Mouse (Mus musculus) intestine, embryonic 16.5 days (tissue): ENCODE measurements around the gene Lrrc25. TPM values are rescaled to one million over a fixed set of nuclear protein-coding genes. Genes with fewer than 3 reads are reported as not detected.

Experiments used
- ATAC-seq: fragments of 200-750 bp; cut with Nextera tagmentation; 2 replicates; pipeline ENCODE4 v1.8.0; 2017; ENCODE audit warnings: moderate TSS enrichment, moderate library complexity
- H3K27ac ChIP-seq: fragments of 300-500 bp; sonication (generic); 2 replicates; pipeline ENCODE4 v1.5.1; 2014; ENCODE audit warnings: mild to moderate bottlenecking, low read length
- H3K27me3 ChIP-seq: fragments of 300-500 bp; sonication (generic); replicated peaks from 2 replicates; pipeline ENCODE4 v1.6.1; 2014; ENCODE audit warnings: low read length, control low read depth, mixed read lengths; ENCODE audit not compliant: control insufficient read depth, insufficient read depth
- H3K36me3 ChIP-seq: fragments of 300-500 bp; sonication (generic); 2 replicates; pipeline ENCODE4 v1.6.1; 2014; ENCODE audit warnings: low read length, control low read depth; ENCODE audit not compliant: control insufficient read depth, insufficient read depth
- H3K4me1 ChIP-seq: fragments of 300-500 bp; sonication (generic); 2 replicates; pipeline ENCODE4 v1.6.1; 2014; ENCODE audit warnings: low read length, control low read depth, mixed read lengths; ENCODE audit not compliant: control insufficient read depth, insufficient read depth
- H3K4me2 ChIP-seq: fragments of 300-500 bp; sonication (generic); 2 replicates; pipeline ENCODE4 v1.6.1; 2014; ENCODE audit warnings: low read depth, low read length, control low read depth
- H3K4me3 ChIP-seq: fragments of 300-500 bp; sonication (generic); 2 replicates; pipeline ENCODE4 v1.5.1; 2014; ENCODE audit warnings: mild to moderate bottlenecking, low read length
- H3K9ac ChIP-seq: fragments of 300-500 bp; sonication (generic); 2 replicates; pipeline ENCODE4 v1.6.1; 2014; ENCODE audit warnings: low read depth, low read length
- H3K9me3 ChIP-seq: fragments of 300-500 bp; sonication (generic); 2 replicates; pipeline ENCODE4 v1.6.1; 2016; ENCODE audit warnings: low read length, control low read depth; ENCODE audit not compliant: control insufficient read depth
- WGBS: fragments of 180-500 bp; shearing (Covaris S2); extraction: QIAGEN DNeasy Blood & Tissue Kit; methylation state at CpG from one replicate; pipeline ENCODE4 v1.1.7; 2014; 5-methylcytosine and 5-hydroxymethylcytosine counted together
- polyA plus RNA-seq: library from polyadenylated mRNA; unstranded; fragments of >200 nt; fragmentation: Nextera tagmentation; extraction: Ambion mirVana; gene quantifications from 2 replicates; pipeline ENCODE4 v1.2.1, GENCODE M21; 2015

The Lrrc25 gene
- polyA plus RNA-seq, 1 experiment from 2014 or later = 3.0 TPM

DNA sequence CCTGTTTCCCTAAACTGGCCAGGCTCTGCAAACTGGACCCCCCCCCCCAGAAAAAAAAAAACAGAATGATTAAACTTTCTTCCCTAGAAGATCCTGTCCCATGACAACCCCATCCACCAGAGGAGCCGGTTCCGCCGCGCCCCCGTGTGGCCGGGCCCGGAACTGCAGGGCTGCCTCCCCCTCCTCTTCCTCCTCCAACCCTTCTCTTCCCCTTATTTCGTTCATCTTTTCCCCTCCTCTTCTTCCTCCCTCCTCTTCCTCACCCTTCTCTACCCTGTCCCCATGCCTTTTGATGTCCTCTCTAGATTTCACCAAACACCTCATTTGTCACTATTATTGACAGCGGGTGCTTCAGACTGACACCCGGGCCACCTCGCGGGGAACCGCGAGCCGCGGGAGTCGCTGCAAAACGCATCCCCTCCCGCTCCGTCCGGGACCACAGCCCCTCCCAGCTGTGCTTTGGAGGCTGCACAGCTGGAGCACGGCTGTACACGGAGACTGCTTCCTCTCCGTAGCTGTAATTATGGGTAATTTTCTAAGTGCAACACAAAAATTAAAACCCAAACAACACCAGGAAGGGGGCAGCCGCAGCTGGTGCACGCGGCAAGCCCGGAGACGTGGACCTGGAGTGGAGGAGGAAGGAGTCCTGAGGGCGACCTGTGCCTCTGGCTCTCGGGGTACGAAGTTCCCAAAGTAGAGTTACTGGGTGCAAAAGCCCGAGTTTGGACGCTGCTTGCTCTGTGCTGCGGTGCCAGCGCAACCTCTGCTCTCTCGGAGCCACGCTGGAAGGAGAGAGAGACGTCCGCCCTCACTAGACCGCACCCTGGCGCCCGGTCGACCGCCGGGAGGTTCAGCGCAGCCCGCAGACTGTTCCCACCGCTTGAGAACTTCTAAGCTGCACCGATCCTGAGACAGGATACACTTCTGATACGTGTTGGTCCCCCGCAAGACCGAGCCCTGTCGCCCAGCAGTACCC, 4.9 kb upstream of the Lrrc25 start:
- ATAC-seq = peak; percentile 18
- under 1% methylated on average over 54 of the region's 54 CpGs for WGBS

DNA sequence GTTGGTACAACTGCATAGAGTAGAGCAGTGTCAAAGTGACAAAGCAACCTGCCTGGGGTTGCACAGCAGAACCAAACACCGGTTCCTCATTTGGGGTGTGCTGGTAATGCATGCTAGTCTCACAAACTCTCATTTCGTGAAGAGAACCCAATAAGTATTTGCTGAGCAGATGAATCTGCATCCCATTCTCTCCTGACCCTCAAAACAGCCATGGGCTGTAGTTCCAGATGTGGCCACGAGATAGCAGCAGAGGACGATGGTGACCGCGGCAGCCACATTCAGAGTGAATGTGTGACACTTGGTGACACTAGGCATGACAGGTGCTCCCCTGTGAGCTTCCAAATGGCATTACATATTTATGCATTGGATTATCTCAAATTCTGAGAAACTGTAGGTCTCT, 4.1 kb upstream of the Lrrc25 start:
- ATAC-seq = no peak
- Histone ChIP-seq H3K9me3 (no peaks in the 10 kb centered on the region), H3K36me3 (no peaks in the 10 kb centered on the region), H3K27ac (peak overlapping the region; percentile 88), H3K9ac (peak overlapping the region; percentile 75), H3K4me2 (peak overlapping the region; percentile 99), H3K4me1 (peaks cover 36% of the 10 kb centered on the region), H3K4me3 (peak overlapping the region; percentile 60), H3K27me3 (no peaks in the 10 kb centered on the region)
- WGBS = under 1% methylated on average over 6 of the region's 6 CpGs

More for the DNA sequence above, 4.9 kb upstream of the Lrrc25 start:
- H3K9ac ChIP-seq = peak overlapping the region; percentile 89
- no peaks in the 10 kb centered on the region for H3K36me3 ChIP-seq
- H3K4me1 ChIP-seq = peaks cover 40% of the 10 kb centered on the region
- peak overlapping the region; percentile 99 for H3K27ac ChIP-seq
- peak overlapping the region; percentile 60 for H3K4me3 ChIP-seq
- peak overlapping the region; percentile 99 for H3K4me2 ChIP-seq
- no peaks in the 10 kb centered on the region for H3K9me3 ChIP-seq
- H3K27me3 ChIP-seq = no peaks in the 10 kb centered on the region

DNA sequence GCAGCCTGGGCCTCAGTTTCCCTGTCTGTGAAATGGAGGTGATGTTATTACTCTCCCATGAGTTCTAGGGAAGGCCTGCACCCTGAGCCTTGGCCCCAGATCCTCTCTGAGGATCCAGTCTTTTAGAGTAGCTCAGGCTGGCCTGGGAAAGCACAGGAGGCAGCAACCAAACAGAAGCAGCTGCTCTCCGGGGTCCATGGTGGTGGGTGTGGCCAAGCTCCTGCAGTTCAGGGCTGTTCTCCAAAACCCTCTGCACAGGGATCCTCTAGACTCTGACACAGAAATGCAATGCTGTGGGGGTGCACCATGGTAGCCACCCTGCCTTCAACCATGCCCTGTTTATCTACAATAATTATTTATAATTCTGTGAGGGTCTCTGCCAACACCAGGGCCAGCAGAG, 2.2 kb upstream of the Lrrc25 start:
- 0 out of 2 replicates have a peak overlapping the region, but pooled peaks have one; percentile 11 for H3K9ac ChIP-seq
- H3K27ac ChIP-seq = no peak overlapping the region
- no peaks in the 10 kb centered on the region for H3K36me3 ChIP-seq
- H3K9me3 ChIP-seq = no peaks in the 10 kb centered on the region
- no peaks in the 10 kb centered on the region for H3K27me3 ChIP-seq
- WGBS = 17% methylated on average over 1 of the region's 1 CpGs
- no peak overlapping the region for H3K4me2 ChIP-seq
- no peak for ATAC-seq
- peaks cover 24% of the 10 kb centered on the region for H3K4me1 ChIP-seq
- H3K4me3 ChIP-seq = no peak overlapping the region

DNA sequence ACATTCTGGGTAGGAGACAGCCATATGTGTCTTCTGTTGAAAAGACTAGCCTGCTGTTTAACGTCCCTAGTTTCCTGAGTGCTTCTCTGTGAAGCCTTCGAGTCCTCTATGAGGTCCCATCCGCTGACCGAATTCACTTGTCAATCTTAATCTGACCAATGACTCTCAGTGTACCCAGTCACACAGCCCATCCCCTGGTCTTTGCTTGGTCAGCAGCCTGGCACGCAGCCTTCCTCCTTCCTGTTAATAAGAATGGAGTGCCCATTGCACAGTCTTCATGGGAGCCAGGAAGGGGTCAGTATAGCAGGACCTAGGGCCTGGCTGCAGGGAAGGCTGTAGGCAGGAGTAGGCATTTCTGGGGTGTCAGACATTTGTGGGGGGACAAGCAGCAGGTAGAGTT, 1.5 kb upstream of the Lrrc25 start:
- ATAC-seq = no peak
- Histone ChIP-seq H3K9me3 (no peaks in the 10 kb centered on the region), H3K9ac (no peak overlapping the region), H3K4me3 (no peak overlapping the region), H3K4me2 (no peak overlapping the region), H3K27ac (peak overlapping the region; percentile 29; the same call in 1 of the 2 replicates), H3K4me1 (peaks cover 20% of the 10 kb centered on the region), H3K36me3 (no peaks in the 10 kb centered on the region), H3K27me3 (no peaks in the 10 kb centered on the region)
- 69% methylated on average over 5 of the region's 5 CpGs for WGBS

DNA sequence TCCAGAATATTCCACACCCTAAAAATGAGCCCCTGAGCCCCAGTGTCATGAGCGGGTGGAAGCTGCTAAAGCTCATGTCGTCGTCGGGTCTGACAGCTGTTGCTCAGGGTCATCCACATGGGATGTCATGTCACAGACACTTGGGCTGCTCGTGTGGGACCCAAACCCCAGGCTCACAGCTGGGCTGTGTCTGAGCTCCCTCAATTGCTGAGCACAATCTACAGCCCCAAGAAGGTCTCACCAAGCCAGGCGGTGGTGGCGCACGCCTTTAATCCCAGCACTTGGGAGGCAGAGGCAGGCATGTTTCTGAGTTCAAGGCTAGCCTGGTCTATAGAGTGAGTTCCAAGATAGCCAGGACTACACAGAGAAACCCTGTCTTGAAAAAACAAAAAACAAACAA, 674 bp upstream of the Lrrc25 start:
- Histone ChIP-seq H3K4me2 (no peak overlapping the region), H3K4me3 (no peak overlapping the region), H3K36me3 (no peaks in the 10 kb centered on the region), H3K27ac (no peak overlapping the region), H3K9me3 (no peaks in the 10 kb centered on the region), H3K27me3 (no peaks in the 10 kb centered on the region), H3K9ac (no peak overlapping the region), H3K4me1 (peaks cover 14% of the 10 kb centered on the region)
- ATAC-seq = no peak
- WGBS = 82% methylated on average over 8 of the region's 8 CpGs

DNA sequence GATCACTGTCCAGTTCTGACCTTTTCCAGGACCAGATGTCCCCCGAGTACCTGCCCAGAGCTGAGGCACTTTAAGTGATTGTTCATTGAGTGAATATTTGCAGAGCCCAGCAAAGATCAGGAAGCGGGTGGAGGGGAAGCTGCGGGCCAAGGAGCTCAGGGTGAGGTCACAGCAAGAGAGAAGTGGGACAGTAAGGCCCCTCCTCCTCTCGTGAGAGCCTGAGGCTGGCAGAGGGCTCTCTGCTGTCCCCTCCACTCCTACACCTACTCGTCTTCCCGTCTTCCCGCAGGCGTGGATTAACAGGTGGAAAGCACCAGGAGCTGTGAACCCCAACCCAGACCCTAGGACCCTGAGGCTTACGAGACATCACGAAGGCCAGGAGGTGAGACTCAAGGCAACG, 690 bp downstream of the Lrrc25 start:
- WGBS = 59% methylated on average over 11 of the region's 11 CpGs
- H3K9me3 ChIP-seq = no peaks in the 10 kb centered on the region
- H3K9ac ChIP-seq = no peak overlapping the region
- no peak overlapping the region for H3K4me3 ChIP-seq
- H3K4me1 ChIP-seq = peaks cover 10% of the 10 kb centered on the region; the same call in 1 of the 2 replicates
- no peak for ATAC-seq
- H3K4me2 ChIP-seq = no peak overlapping the region
- peaks cover 6% of the 10 kb centered on the region; the same call in 1 of the 2 replicates for H3K27me3 ChIP-seq
- H3K27ac ChIP-seq = no peak overlapping the region
- no peaks in the 10 kb centered on the region for H3K36me3 ChIP-seq

- H3K4me1 ChIP-seq = peaks cover 10% of the 10 kb centered on the region; the same call in 1 of the 2 replicates
- no peak overlapping the region for H3K27ac ChIP-seq
- ATAC-seq = no peak
- H3K4me2 ChIP-seq = no peak overlapping the region
- no peaks in the 10 kb centered on the region for H3K9me3 ChIP-seq
- WGBS = 79% methylated on average over 11 of the region's 11 CpGs
- H3K36me3 ChIP-seq = no peaks in the 10 kb centered on the region
- H3K4me3 ChIP-seq = peak overlapping the region; percentile 4; the same call in 1 of the 2 replicates
- 0 out of 2 replicates have a peak overlapping the region, but pooled peaks have one; percentile 33 for H3K9ac ChIP-seq
- peaks cover 6% of the 10 kb centered on the region; the same call in 1 of the 2 replicates for H3K27me3 ChIP-seq
These were observed 2.0 kb downstream of the Lrrc25 start for GRCm38 (mm10) chr8:70617985-70618384.

DNA sequence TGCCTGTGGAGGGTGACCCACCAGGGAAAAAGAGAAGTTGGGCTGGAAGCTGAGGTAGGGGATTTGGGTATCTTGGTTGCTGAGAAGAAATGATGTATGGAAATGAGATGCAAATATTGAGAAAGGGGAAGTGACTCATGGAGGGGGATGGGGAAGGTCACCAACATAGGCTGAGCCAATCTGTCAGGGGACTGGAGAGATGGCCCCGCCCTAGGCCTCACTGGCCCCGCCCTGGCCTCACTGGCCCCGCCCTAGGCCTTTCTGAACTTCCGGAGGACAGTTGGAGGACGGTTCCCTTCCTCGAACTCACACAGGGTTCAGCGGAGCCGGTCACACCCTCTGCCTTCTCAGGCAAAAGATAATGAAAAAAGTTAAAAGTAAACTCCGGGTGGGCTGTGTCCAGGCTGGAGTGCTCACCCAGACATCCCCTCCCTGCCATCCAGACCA, 3.0 kb downstream of the Lrrc25 start:
- Histone ChIP-seq H3K9me3 (no peaks in the 10 kb centered on the region), H3K27ac (peak overlapping the region; percentile 24; the same call in 1 of the 2 replicates), H3K4me1 (peaks cover 6% of the 10 kb centered on the region; the same call in 1 of the 2 replicates), H3K36me3 (no peaks in the 10 kb centered on the region), H3K4me2 (no peak overlapping the region), H3K9ac (no peak overlapping the region), H3K4me3 (no peak overlapping the region), H3K27me3 (peaks cover 6% of the 10 kb centered on the region; the same call in 1 of the 2 replicates)
- 22% methylated on average over 9 of the region's 9 CpGs for WGBS
- peak; percentile 78 for ATAC-seq

GRCm38 (mm10) chr8:70622220-70622619, 6.3 kb downstream of the Lrrc25 start:
- 57% methylated on average over 3 of the region's 3 CpGs for WGBS

More at GRCm38 (mm10) chr8:70622220-70622619, 6.3 kb downstream of the Lrrc25 start:
- no peak overlapping the region for H3K4me3 ChIP-seq
- no peaks in the 10 kb centered on the region for H3K9me3 ChIP-seq
- no peak for ATAC-seq
- no peak overlapping the region for H3K9ac ChIP-seq
- H3K27ac ChIP-seq = no peak overlapping the region
- peaks cover 6% of the 10 kb centered on the region; the same call in 1 of the 2 replicates for H3K27me3 ChIP-seq
- no peaks in the 10 kb centered on the region for H3K36me3 ChIP-seq
- H3K4me2 ChIP-seq = no peak overlapping the region
- peaks cover 6% of the 10 kb centered on the region; the same call in 1 of the 2 replicates for H3K4me1 ChIP-seq
